Mouse (Mus musculus) brain, embryonic 14.5 days (tissue): ENCODE results near the gene Tnrc6b.

Experiments
- CTCF ChIP-seq: fragments of 200-500 bp; IDR thresholded peaks from 2 replicates; pipeline ENCODE4 v1.5.1; 2012; ENCODE audit warnings: inconsistent platforms, mild to moderate bottlenecking, moderate library complexity, borderline replicate concordance; ENCODE audit not compliant: insufficient read depth, insufficient read length; ENCODE audit errors: extremely low read depth
- POLR2A ChIP-seq: fragments of 200-500 bp; IDR thresholded peaks from 2 replicates; pipeline ENCODE4 v1.6.1; 2012; ENCODE audit warnings: mild to moderate bottlenecking, inconsistent platforms, borderline replicate concordance; ENCODE audit not compliant: poor library complexity, insufficient read depth, insufficient read length, severe bottlenecking; ENCODE audit errors: extremely low read depth

DNA sequence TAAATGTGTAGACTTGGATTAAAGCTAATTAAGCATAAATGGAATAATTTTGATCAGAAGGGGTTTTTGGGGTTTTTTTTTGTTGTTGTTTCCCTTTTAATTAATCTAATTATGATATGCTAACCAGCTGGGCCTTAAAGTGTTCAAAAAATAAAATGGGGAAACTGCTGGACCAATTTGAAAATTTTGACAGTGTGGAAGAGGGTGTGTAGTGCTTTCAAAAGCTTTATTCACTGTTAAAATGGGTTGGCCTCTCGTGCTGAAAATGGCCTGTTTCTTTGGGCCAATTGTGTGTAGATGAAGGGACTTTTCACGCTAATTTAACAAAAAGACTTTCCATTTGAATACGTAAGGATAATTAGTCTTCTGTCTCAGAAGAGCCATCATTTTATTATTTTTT is 89.1 kb downstream of the Tnrc6b start:
- no peak for TF ChIP-seq CTCF
- TF ChIP-seq POLR2A, result no peak
